ENCODE assay signal across 8 mouse cellular contexts in genomic region chr2:92191826-92192581, GRCm38 (mm10).
A peak's percentile ranks its signal among the peaks of the same experiment; 100 is the strongest.
DNase-seq lines count a peak whose midpoint lies in the region; ATAC-seq and TF ChIP-seq lines count a peak whose summit lies in the region.

No protein-coding gene starts in this region.

- H3K9me3 ChIP-seq in heart, embryonic 11.5 days (replicated peaks; ENCODE audit: control insufficient read depth, low read length), result no peaks in the 10 kb centered on the region
- H3K9me3 ChIP-seq in hindbrain, postnatal 0 days (ENCODE audit: low read length), result no peaks in the 10 kb centered on the region

- H3K4me1 ChIP-seq in heart, embryonic 11.5 days (ENCODE audit: control insufficient read depth, insufficient read depth, low read length), result peaks cover 12% of the 10 kb centered on the region
- H3K4me1 ChIP-seq in spleen, adult 2 months (ENCODE audit: control insufficient read depth, insufficient read depth, insufficient read length), result peaks cover under 1% of the 10 kb centered on the region
- H3K4me1 ChIP-seq in hindbrain, postnatal 0 days (ENCODE audit: insufficient read depth, low read length), result peaks cover 5% of the 10 kb centered on the region; the same call in 1 of the 2 replicates

- ATAC-seq in heart, embryonic 11.5 days (replicated peaks; ENCODE audit: insufficient number of reproducible peaks, low FRiP score, low TSS enrichment), result no peak
- peak; percentile 67; the same call in 1 of the 2 replicates for ATAC-seq in hindbrain, postnatal 0 days

- no peak for TF ChIP-seq POLR2A in spleen, adult 2 months (IDR thresholded peaks at IDR 0.05; ENCODE audit: low read depth, low read length)
- TF ChIP-seq POLR2A in brain, embryonic 14.5 days (IDR thresholded peaks at IDR 0.05; ENCODE audit: borderline replicate concordance, extremely low read depth, insufficient read depth, insufficient read length, poor library complexity, severe bottlenecking), result no peak

- DNase-seq in heart, adult 18-20 months, result peak; percentile 69 to 71
- DNase-seq in spleen, adult 2 months (ENCODE audit: low read depth in 1 of 2, low spot score in 2 of 2), result peak; percentile 33 to 70
- no peak for DNase-seq in spleen, adult 12 weeks (ENCODE audit: low spot score)
- peak; percentile 93 for DNase-seq in brain, embryonic 14.5 days (ENCODE audit: low read depth)
- DNase-seq in hindbrain, postnatal 0 days (ENCODE audit: low spot score), result peak; percentile 91
- peak; percentile 41 to 53 for DNase-seq in natural killer cell, adult 2 months (ENCODE audit: low spot score in 2 of 2)
- no peak for DNase-seq in left cerebral cortex, adult 2 months (ENCODE audit: extremely low spot score in 1 of 2, low spot score in 2 of 2)

- TF ChIP-seq CTCF in spleen, adult 2 months (IDR thresholded peaks at IDR 0.05; ENCODE audit: extremely low read depth, insufficient read depth, insufficient read length, insufficient replicate concordance), result no peak
- no peak for TF ChIP-seq CTCF in brain, embryonic 14.5 days (IDR thresholded peaks at IDR 0.05; ENCODE audit: borderline replicate concordance, extremely low read depth, insufficient read depth, insufficient read length)
- no peak; the same call in 1 of the 2 replicates for TF ChIP-seq CTCF in hindbrain, postnatal 0 days (IDR thresholded peaks at IDR 0.05; ENCODE audit: low read depth)
- TF ChIP-seq CTCF in left cerebral cortex, adult 2 months (IDR thresholded peaks at IDR 0.05), result no peak; the same call in 1 of the 2 replicates

- WGBS in heart, embryonic 11.5 days (ENCODE audit: insufficient replicate concordance), result 71% methylated on average over 5 of the region's 5 CpGs
- 52% methylated on average over 5 of the region's 5 CpGs for WGBS in spleen, adult 2 months
- WGBS in hindbrain, postnatal 0 days, result 70% methylated on average over 5 of the region's 5 CpGs

- no peak overlapping the region for H3K27ac ChIP-seq in heart, embryonic 11.5 days (ENCODE audit: low read depth, low read length)
- H3K27ac ChIP-seq in spleen, adult 2 months (ENCODE audit: insufficient read depth, low read length), result no peak overlapping the region
- H3K27ac ChIP-seq in hindbrain, postnatal 0 days, result no peak overlapping the region
- H3K27ac ChIP-seq in left cerebral cortex, adult 2 months, result no peak overlapping the region

- no peak overlapping the region for H3K9ac ChIP-seq in heart, embryonic 11.5 days (ENCODE audit: low read depth, low read length)
- H3K9ac ChIP-seq in hindbrain, postnatal 0 days (replicated peaks; ENCODE audit: low read length), result no peak overlapping the region

- no peaks in the 10 kb centered on the region for H3K27me3 ChIP-seq in heart, embryonic 11.5 days (ENCODE audit: control insufficient read depth, insufficient read depth, low read length)
- no peaks in the 10 kb centered on the region for H3K27me3 ChIP-seq in spleen, adult 2 months (ENCODE audit: control insufficient read depth, insufficient read depth, low read length)
- no peaks in the 10 kb centered on the region for H3K27me3 ChIP-seq in hindbrain, postnatal 0 days (ENCODE audit: insufficient read depth, low read length)

- intact Hi-C loops in left cerebral cortex, adult 2 months (cut with DNase I), result no loop called here

- H3K4me2 ChIP-seq in heart, embryonic 11.5 days, result no peak overlapping the region
- H3K4me2 ChIP-seq in hindbrain, postnatal 0 days (ENCODE audit: low read depth, low read length), result no peak overlapping the region

- H3K4me3 ChIP-seq in heart, embryonic 11.5 days (ENCODE audit: low read depth, low read length), result no peak overlapping the region
- no peak overlapping the region for H3K4me3 ChIP-seq in spleen, adult 2 months (ENCODE audit: extremely low read depth, insufficient read depth, insufficient read length)
- no peak overlapping the region for H3K4me3 ChIP-seq in hindbrain, postnatal 0 days (ENCODE audit: low read length)
- H3K4me3 ChIP-seq in left cerebral cortex, adult 2 months, result no peak overlapping the region

- H3K36me3 ChIP-seq in heart, embryonic 11.5 days (ENCODE audit: control insufficient read depth, insufficient read depth, low read length), result no peaks in the 10 kb centered on the region
- H3K36me3 ChIP-seq in spleen, adult 2 months (ENCODE audit: control insufficient read depth, insufficient read depth, low read length), result peaks cover 2% of the 10 kb centered on the region; the same call in 1 of the 2 replicates
- H3K36me3 ChIP-seq in hindbrain, postnatal 0 days (ENCODE audit: insufficient read depth, low read length), result no peaks in the 10 kb centered on the region

Comparison
In these comparisons a context has a peak if more than half of its experiments do, and no peak if none do; other contexts are left out.
1. DNase-seq: peak in heart, adult 18-20 months (2 of 2), spleen, adult 2 months (2 of 2), brain, embryonic 14.5 days (single experiment), hindbrain, postnatal 0 days (single experiment) and natural killer cell, adult 2 months (2 of 2); none in spleen, adult 12 weeks (single experiment) and left cerebral cortex, adult 2 months (0 of 2).